Mouse (Mus musculus) hindbrain, embryonic 11.5 days (tissue): ENCODE results near the gene Arhgef1. TPM values are rescaled to one million over a fixed set of nuclear protein-coding genes. Genes with fewer than 3 reads are reported as not detected.

Experiments used
- ATAC-seq: fragments of 200-750 bp; cut with Nextera tagmentation; 2 replicates; pipeline ENCODE4 v1.8.0; 2017; ENCODE audit warnings: mild to moderate bottlenecking, moderate TSS enrichment, moderate library complexity; ENCODE audit not compliant: low FRiP score
- DNase-seq: peaks from one replicate; pipeline ENCODE4 v3.0.0-alpha.2; 2015; ENCODE audit warnings: low spot score
- H3K27ac ChIP-seq: fragments of 300-500 bp; sonication (generic); 2 replicates; pipeline ENCODE4 v1.5.1; 2014; ENCODE audit warnings: mild to moderate bottlenecking, low read depth, low read length
- H3K27me3 ChIP-seq: fragments of 300-500 bp; sonication (generic); 2 replicates; pipeline ENCODE4 v1.6.1; 2014; ENCODE audit warnings: mild to moderate bottlenecking, low read length, moderate library complexity, mixed read lengths; ENCODE audit not compliant: control insufficient read depth, insufficient read depth
- H3K36me3 ChIP-seq: fragments of 300-500 bp; sonication (generic); 2 replicates; pipeline ENCODE4 v1.6.1; 2014; ENCODE audit warnings: mild to moderate bottlenecking, low read length, moderate library complexity, mixed read lengths; ENCODE audit not compliant: control insufficient read depth, insufficient read depth
- H3K4me1 ChIP-seq: fragments of 300-500 bp; sonication (generic); replicated peaks from 2 replicates; pipeline ENCODE4 v1.6.1; 2014; ENCODE audit warnings: low read length, mixed read lengths; ENCODE audit not compliant: control insufficient read depth, insufficient read depth
- H3K4me2 ChIP-seq: fragments of 300-500 bp; sonication (generic); replicated peaks from 2 replicates; pipeline ENCODE4 v1.6.1; 2014; ENCODE audit warnings: mild to moderate bottlenecking, low read depth, low read length
- H3K4me3 ChIP-seq: fragments of 300-500 bp; sonication (generic); 2 replicates; pipeline ENCODE4 v1.5.1; 2014; ENCODE audit warnings: low read depth, low read length
- H3K9ac ChIP-seq: fragments of 300-500 bp; sonication (generic); 2 replicates; pipeline ENCODE4 v1.6.1; 2014; ENCODE audit warnings: low read depth, low read length
- H3K9me3 ChIP-seq: fragments of 300-500 bp; sonication (generic); 2 replicates; pipeline ENCODE4 v1.6.1; 2016; ENCODE audit warnings: low read length; ENCODE audit not compliant: control insufficient read depth
- WGBS: fragments of 180-500 bp; shearing (Covaris S2); extraction: QIAGEN DNeasy Blood & Tissue Kit; methylation state at CpG from one replicate; pipeline ENCODE4 v1.1.7; 2014; 5-methylcytosine and 5-hydroxymethylcytosine counted together
- polyA plus RNA-seq: library from polyadenylated mRNA; unstranded; fragments of >200 nt; fragmentation: Nextera tagmentation; extraction: Ambion mirVana; gene quantifications from 2 replicates; pipeline ENCODE4 v1.2.1, GENCODE M21; 2014

The Arhgef1 gene
- polyA plus RNA-seq: 43.0 and 46.4 TPM in 2 replicates

DNA sequence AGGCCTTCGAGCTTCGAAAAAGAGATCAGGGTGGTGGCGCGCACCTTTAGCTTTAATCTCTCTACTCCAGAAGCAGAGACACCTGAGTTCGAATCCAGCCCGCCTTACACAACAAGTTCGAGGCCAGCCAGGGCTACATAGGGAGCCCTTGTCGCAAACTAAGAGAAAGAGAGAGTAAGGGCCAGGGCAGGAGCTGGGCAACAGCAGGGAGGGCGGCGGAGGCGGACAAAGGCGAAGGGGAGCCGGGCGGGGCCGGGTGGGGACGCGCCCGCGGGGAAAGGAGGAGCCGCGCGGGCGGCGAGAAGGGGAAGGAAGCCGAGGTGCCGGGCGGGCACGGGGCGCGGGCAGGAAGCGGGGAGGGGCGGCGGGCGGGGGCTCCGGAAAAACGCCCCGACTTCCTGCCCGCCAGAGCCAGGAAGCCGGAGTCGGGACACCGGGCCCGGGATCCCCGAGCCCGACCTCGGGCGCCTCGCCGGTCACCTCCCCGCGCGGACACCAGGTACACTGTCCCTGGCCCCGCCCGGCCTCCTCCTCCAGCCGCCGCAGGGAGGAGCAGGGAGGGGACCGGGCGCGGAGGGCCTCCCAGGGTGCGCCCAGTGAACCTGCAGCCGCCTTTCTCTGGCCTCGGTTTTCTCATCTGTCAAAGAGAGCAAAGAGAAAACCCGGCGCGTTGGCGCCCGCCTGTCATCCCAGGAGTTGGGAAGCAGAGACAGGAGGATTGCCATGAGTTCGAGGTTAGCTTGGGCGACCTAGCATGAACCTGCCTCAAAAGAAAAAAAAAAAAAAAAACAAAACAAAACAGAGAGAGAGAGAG, at the start of gene Arhgef1:
TSS of gene Arhgef1 (plus strand) at position 283 of the 814 bp plus-strand sequence.
- WGBS: 6% methylated on average over 56 of the region's 68 CpGs
- DNase-seq: peak; percentile 60
- Histone ChIP-seq H3K4me2 (peak within 1 kb of the TSS; percentile 61), H3K36me3 (no peaks in the 10 kb centered on the region), H3K4me3 (peak within 1 kb of the TSS; percentile 68), H3K4me1 (no peaks in the 10 kb centered on the region; the same call in 1 of the 2 replicates), H3K9ac (peak within 1 kb of the TSS; percentile 75), H3K27ac (peak within 1 kb of the TSS; percentile 70), H3K27me3 (no peaks in the 10 kb centered on the region), H3K9me3 (no peaks in the 10 kb centered on the region)
- ATAC-seq: no peak

DNA sequence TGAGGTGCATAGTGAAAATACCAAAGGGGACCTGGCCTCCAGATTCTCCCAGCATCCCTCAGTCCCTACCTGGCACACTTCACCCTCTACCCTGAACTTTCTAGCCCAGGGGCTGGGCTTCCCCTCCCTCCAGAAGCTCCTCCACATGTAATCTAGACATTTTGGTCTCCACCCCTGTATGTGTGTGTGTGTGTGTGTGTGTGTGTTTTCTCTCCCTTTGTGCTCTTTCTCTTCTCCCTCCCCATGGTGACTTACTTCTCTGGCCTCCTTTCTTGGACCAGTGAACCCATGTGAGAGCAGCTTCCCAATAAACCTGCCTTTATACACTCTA, 49.5 kb upstream of the Arhgef1 start:
- Histone ChIP-seq H3K9me3 (no peaks in the 10 kb centered on the region), H3K4me1 (no peaks in the 10 kb centered on the region), H3K27ac (no peak overlapping the region), H3K36me3 (no peaks in the 10 kb centered on the region), H3K9ac (no peak overlapping the region), H3K4me3 (no peak overlapping the region), H3K27me3 (no peaks in the 10 kb centered on the region), H3K4me2 (no peak overlapping the region)
- DNase-seq: no peak
- no peak for ATAC-seq

- no peak overlapping the region for H3K9ac ChIP-seq
- no peak for ATAC-seq
- H3K27ac ChIP-seq: no peak overlapping the region
- H3K4me1 ChIP-seq: no peaks in the 10 kb centered on the region
- 47% methylated on average over 7 of the region's 7 CpGs for WGBS
- no peaks in the 10 kb centered on the region for H3K36me3 ChIP-seq
- H3K4me2 ChIP-seq: no peak overlapping the region
- DNase-seq: no peak
- no peaks in the 10 kb centered on the region for H3K9me3 ChIP-seq
- H3K4me3 ChIP-seq: no peak overlapping the region
- no peaks in the 10 kb centered on the region for H3K27me3 ChIP-seq
These were observed 49.0 kb upstream of the Arhgef1 start for GRCm38 (mm10) chr7:24853695-24854094.

- WGBS: 36% methylated on average over 6 of the region's 6 CpGs
- DNase-seq (no peak), ATAC-seq (no peak)
- Histone ChIP-seq H3K4me3 (no peak overlapping the region), H3K27me3 (no peaks in the 10 kb centered on the region), H3K27ac (no peak overlapping the region), H3K9ac (no peak overlapping the region), H3K4me2 (no peak overlapping the region), H3K36me3 (no peaks in the 10 kb centered on the region), H3K4me1 (no peaks in the 10 kb centered on the region), H3K9me3 (no peaks in the 10 kb centered on the region)
These were observed 46.1 kb upstream of the Arhgef1 start for GRCm38 (mm10) chr7:24856460-24857120.

DNA sequence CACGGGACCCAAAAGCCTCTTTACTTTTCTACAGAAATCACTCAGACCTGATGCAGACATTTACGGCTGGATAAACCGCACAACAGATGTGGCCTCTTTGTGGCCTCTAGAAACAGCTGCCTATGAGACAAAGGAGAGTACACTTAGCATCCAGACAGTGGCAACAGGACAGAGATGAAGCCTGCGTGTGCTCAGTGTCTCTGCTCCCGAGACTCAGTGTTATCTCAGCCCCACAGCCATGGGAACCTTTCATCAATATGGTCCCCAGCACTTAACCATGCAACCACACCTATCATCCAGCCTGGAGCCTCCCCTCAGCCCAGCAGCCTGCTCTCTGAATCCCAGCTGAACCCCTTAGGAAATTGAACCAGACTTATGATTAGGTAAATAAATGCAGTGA, 43.5 kb upstream of the Arhgef1 start:
- H3K27me3 ChIP-seq: no peaks in the 10 kb centered on the region
- 83% methylated on average over 5 of the region's 5 CpGs for WGBS
- no peak for ATAC-seq

GRCm38 (mm10) chr7:24861913-24862312, 40.8 kb upstream of the Arhgef1 start, which contains the start of gene Gm9844:
Gm9844 (plus strand) TSS chr7:24862213.
- H3K4me1 ChIP-seq: no peaks in the 10 kb centered on the region
- no peaks in the 10 kb centered on the region for H3K36me3 ChIP-seq
- no peaks in the 10 kb centered on the region for H3K27me3 ChIP-seq
- DNase-seq (no peak), ATAC-seq (no peak)
- H3K4me3 ChIP-seq: no peak within 1 kb of the TSS
- no peak within 1 kb of the TSS for H3K27ac ChIP-seq
- no peaks in the 10 kb centered on the region for H3K9me3 ChIP-seq
- no peak within 1 kb of the TSS for H3K4me2 ChIP-seq
- WGBS: 87% methylated on average over 7 of the region's 7 CpGs
- H3K9ac ChIP-seq: no peak within 1 kb of the TSS

More for the DNA sequence above, 43.5 kb upstream of the Arhgef1 start:
- Histone ChIP-seq H3K9me3 (no peaks in the 10 kb centered on the region), H3K4me3 (no peak overlapping the region), H3K27ac (no peak overlapping the region), H3K9ac (no peak overlapping the region), H3K4me2 (no peak overlapping the region), H3K36me3 (no peaks in the 10 kb centered on the region), H3K4me1 (no peaks in the 10 kb centered on the region)
- no peak for DNase-seq

DNA sequence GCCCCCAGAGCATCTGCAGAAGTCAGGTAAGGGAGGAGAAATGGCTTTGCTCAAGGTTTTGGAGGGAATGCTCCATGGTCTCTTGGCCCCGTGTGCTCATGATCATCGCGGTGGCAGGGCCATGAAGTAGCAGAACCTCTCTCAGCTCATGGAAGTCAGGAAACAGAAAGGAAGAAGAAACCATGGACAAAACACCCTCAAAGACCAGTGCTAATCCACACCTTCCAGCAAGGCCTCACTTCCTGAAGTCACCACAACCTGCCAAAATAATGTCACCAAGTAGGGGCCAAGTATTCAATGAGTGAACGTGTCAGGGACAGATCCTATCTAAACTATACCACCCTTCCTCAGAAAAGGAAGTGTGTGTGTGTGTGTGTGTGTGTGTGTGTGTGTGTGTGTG, 39.9 kb upstream of the Arhgef1 start:
- ATAC-seq (no peak), DNase-seq (no peak)
- Histone ChIP-seq H3K9me3 (no peaks in the 10 kb centered on the region), H3K4me1 (no peaks in the 10 kb centered on the region), H3K36me3 (no peaks in the 10 kb centered on the region), H3K9ac (no peak overlapping the region), H3K27me3 (no peaks in the 10 kb centered on the region), H3K4me3 (no peak overlapping the region), H3K27ac (no peak overlapping the region), H3K4me2 (no peak overlapping the region)
- WGBS: 84% methylated on average over 4 of the region's 4 CpGs

- Histone ChIP-seq H3K4me1 (no peaks in the 10 kb centered on the region), H3K4me3 (no peak overlapping the region), H3K4me2 (no peak overlapping the region), H3K27ac (no peak overlapping the region), H3K9ac (no peak overlapping the region), H3K36me3 (no peaks in the 10 kb centered on the region), H3K27me3 (no peaks in the 10 kb centered on the region), H3K9me3 (no peaks in the 10 kb centered on the region)
- DNase-seq: no peak
- WGBS: 34% methylated on average over 6 of the region's 6 CpGs
- ATAC-seq: no peak
These were observed 38.6 kb upstream of the Arhgef1 start for GRCm38 (mm10) chr7:24864156-24864555.

GRCm38 (mm10) chr7:24869080-24869479, 33.6 kb upstream of the Arhgef1 start:
- Histone ChIP-seq H3K27ac (no peak overlapping the region), H3K4me1 (no peaks in the 10 kb centered on the region), H3K4me3 (no peak overlapping the region), H3K4me2 (no peak overlapping the region), H3K36me3 (no peaks in the 10 kb centered on the region), H3K9me3 (no peaks in the 10 kb centered on the region), H3K9ac (no peak overlapping the region), H3K27me3 (no peaks in the 10 kb centered on the region)
- DNase-seq: no peak
- no peak for ATAC-seq
- WGBS: 64% methylated on average over 17 of the region's 17 CpGs
